Mouse (Mus musculus): ENCODE results near the gene Vps52.

The Vps52 gene

GRCm38 (mm10) chr17:33920282-33921097 is 35.1 kb upstream of the Vps52 start:
- peak in 1 of 2 experiments; percentile 76 for DNase-seq (ENCODE audit: low read depth in 1 of 2, low spot score in 2 of 2)

DNA sequence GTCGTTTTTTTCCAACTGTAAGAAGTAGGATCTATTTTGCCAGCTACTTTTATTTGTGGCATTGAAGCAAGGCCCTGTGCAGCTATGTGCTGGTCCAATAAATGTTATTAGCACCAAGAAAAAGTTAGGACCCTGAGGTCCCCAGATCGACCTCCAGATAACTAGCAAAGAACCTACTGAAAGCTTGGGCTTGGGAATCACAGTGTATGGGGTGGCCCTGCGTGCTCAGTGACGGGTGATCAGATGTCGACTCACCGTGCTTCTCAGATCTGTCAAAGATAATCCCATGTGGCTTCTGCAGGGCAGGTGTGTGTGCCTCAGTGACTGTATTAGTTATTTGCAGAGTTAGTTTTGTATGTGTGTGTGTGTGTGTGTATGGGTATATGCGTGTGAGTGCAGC is 34.3 kb upstream of the Vps52 start:
- no peak for DNase-seq (ENCODE audit: low read depth in 1 of 2, low spot score in 2 of 2)

GRCm38 (mm10) chr17:33924577-33925283 is 30.9 kb upstream of the Vps52 start:
- DNase-seq (ENCODE audit: low read depth in 1 of 2, low spot score in 2 of 2) = peak in 1 of 2 experiments; percentile 34

GRCm38 (mm10) chr17:33925406-33926116 is 30.1 kb upstream of the Vps52 start:
- DNase-seq (ENCODE audit: low read depth in 1 of 2, low spot score in 2 of 2) = no peak

DNA sequence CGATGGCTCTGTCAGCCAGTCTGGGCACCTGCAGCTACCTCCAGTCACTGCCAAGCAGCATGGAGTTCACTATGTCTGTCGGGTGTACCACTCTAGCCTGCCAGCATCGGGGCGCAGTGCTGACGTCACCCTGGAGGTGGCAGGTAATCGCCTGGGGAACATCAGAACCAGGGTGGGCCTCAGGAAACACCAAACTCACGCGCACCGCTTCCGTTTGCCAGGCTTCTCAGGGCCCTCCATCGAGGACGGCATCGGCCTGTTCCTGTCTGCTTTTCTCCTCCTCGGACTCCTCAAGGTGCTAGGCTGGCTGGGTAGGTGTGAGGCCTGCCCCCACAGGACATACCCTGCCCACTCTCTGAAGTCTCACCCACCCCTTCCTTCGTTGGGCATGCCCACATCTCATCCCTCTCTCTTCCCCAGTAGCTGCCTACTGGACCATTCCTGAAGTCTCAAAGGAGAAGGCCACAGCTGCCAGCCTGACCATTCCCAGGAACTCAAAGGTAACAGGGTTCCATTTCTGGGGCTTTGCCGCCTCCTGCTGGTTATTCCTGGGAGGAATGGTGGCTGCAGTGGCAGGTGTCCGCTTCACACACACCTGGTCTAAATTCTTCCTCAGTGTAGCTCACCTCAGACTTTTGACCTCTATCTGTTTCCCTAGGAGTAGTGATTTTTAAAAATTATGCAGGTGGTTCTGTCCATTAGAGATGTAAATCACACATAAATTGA is 29.2 kb upstream of the Vps52 start:
- DNase-seq (ENCODE audit: low read depth in 1 of 2, low spot score in 2 of 2) = no peak

DNA sequence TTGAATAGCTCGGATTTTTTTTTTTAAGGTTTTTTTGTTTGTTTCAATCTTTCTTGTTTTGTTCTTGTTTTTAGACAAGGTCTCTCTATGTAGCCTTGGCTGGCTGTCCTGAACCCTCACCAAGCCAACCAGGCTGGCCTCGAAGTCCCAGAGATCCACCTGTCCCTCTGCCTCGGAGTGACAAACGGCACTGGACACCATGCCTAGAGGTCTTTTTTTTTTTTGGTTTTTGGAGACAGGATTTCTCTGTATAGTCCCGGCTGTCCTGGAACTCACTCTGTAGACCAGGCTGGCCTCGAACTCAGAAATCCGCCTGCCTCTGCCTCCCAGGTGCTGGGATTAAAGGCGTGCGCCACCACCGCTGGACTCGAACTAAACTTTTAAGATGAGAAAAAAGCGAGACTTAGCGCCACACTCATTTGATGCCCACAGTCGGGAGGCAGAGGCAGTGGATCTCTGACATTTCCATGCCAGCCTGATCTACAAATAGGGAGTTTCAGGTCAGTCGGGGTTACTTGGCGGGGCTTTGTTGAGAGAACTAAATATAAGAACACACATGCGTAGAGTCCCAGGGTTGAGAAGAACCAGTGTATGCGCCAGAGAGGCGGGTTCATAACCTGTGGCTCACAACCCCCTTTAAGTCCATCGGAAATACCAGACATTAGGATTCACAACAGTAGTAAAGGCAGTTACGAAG is 27.2 kb upstream of the Vps52 start:
- no peak for DNase-seq (ENCODE audit: low read depth in 1 of 2, low spot score in 2 of 2)

- DNase-seq (ENCODE audit: low read depth in 1 of 2, low spot score in 2 of 2) = peak; percentile 78 to 85
These were observed 26.0 kb upstream of the Vps52 start, which contains the start of gene Rgl2 for GRCm38 (mm10) chr17:33929371-33930279. Gene Rgl2, plus strand, starts transcription at chr17:33929543.

DNA sequence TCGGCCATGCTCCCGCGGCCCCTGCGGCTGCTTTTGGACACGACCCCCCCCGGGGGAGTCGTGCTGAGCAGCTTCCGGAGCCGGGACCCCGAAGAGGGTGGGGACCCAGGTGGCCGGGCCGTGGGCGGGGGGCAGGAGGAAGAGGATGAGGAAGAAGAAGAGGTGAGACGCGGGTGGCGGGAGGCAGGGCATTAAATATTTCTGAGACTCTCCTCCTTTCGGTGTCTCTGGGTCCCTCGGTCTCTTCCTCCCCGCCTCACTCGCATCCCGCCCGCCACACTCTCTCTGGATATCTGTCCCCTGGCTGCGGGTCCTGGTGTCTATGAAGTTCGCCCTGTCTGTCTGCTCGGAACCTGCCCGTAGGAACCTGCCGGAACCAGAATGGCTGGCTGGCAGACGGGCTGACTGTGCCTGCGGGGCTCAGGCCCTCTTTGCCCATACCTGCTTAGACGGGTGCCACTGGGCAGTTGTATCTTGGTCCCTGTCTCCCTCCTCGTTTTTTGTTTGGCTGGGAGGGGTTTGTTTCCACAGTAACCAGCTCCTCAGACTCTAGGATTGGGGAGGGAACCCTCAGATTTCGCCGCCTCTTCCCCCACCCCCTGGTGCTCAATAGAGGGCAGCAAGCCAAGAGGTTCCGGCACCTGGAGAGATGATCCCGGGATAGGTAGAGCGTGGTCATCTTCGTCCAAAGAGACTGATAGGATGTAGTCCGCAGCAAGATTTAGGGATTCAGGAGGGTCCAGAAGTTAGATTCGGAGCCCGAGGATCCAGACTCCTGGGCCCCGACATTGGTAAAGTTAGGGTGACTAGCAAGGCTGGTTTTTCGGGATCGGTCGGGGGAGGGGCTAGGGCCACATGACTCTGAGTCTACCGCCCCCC is 25.1 kb upstream of the Vps52 start:
- peak in 1 of 2 experiments; percentile 60 for DNase-seq (ENCODE audit: low read depth in 1 of 2, low spot score in 2 of 2)

DNA sequence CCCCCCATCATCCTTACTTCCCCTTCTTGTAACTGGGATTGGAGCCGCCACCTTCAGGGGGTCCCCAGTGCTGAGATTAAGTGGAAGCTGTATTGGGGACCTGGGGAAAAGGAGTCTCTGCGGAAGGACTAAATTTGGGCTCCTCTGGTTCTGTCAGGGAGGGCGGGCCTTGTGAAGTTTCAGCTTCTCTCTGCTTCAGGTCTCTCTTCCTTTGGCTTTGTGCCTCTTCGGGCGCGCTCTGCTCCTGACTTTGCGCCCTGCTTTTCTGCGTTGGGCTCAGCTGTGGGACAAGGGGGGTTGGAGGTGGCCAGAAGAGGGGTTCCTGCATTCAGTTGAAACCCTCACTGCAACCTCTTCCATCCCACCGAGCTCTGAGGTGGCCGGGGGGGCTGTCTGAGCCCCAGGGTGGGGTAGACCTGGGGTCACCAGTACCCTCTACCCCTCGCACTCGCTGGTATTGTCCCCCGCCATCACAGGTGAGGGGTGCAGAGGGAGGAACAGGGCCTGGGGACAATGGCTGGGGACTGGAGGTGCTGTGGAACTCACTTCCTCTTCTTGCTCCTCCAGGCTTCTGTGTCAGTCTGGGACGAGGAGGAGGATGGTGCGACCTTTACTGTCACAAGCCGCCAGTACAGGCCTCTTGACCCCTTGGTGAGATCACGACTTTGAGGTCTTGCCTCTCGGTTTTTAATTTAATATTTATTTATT is 24.3 kb upstream of the Vps52 start:
- no peak for DNase-seq (ENCODE audit: low read depth in 1 of 2, low spot score in 2 of 2)

GRCm38 (mm10) chr17:33931947-33932346 is 23.7 kb upstream of the Vps52 start:
- no peak for DNase-seq (ENCODE audit: low read depth in 1 of 2, low spot score in 2 of 2)

- DNase-seq (ENCODE audit: low read depth in 1 of 2, low spot score in 2 of 2) = no peak
These were observed 23.2 kb upstream of the Vps52 start for GRCm38 (mm10) chr17:33932448-33932847.

GRCm38 (mm10) chr17:33932970-33933369 is 22.6 kb upstream of the Vps52 start:
- DNase-seq (ENCODE audit: low read depth in 1 of 2, low spot score in 2 of 2) = no peak

GRCm38 (mm10) chr17:33935422-33936055 is 20.1 kb upstream of the Vps52 start:
- DNase-seq (ENCODE audit: low read depth in 1 of 2, low spot score in 2 of 2) = no peak

GRCm38 (mm10) chr17:33936993-33937392 is 18.6 kb upstream of the Vps52 start:
- no peak for DNase-seq (ENCODE audit: low read depth in 1 of 2, low spot score in 2 of 2)

- no peak for DNase-seq (ENCODE audit: low read depth in 1 of 2, low spot score in 2 of 2)
These were observed 16.8 kb upstream of the Vps52 start for GRCm38 (mm10) chr17:33938783-33939182.

- peak in 1 of 2 experiments; percentile 69 for DNase-seq (ENCODE audit: low read depth in 1 of 2, low spot score in 2 of 2)
These were observed 15.3 kb upstream of the Vps52 start, which contains the start of the genes Pfdn6 and Wdr46 for GRCm38 (mm10) chr17:33940206-33940805. Gene Pfdn6, minus strand, starts transcription at chr17:33940343. Gene Wdr46, plus strand, starts transcription at chr17:33940660.

DNA sequence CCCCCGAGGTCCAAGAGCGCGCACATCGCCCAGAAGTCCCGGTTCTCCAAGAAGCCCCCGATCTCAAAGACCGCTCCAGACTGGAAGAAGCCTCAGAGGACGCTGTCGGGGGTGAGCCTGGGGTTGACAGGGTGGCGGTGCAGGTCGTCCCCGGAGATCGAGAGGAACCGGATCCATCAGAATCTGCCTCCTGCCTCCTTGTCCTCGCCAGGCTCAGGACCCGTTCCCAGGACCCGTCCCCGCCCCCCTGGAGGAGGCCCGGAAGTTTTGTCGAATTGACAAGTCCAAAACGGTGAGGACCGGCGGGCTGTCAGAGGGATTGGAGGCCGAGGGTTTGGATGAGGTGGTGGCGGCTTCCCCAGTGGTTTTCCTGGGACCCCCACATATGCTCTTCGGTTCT is 14.6 kb upstream of the Vps52 start:
- no peak for DNase-seq (ENCODE audit: low read depth in 1 of 2, low spot score in 2 of 2)

Measured in monocyte, adult 2 months (primary cell).